ENCODE assay signal across 21 mouse cellular contexts in the genomic region with DNA sequence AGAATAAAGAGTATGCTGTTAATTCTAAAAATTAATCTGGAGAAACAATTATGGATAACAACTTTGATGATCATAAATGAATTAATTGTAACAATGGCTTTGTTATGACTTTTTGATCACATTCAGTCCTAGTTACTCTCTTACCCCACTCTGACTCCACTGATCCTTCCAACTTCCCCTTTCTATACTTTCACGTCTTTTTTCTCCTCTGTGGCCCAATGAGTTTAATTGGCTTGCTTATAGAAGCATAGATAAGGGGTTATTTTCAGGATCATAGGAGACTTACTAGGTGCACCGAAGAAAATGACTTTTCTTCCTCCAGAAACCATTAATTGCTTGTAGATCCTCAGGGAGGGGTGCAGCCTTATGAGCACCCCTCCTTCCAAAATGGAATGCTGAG. TPM values are rescaled to one million over a fixed set of nuclear protein-coding genes. Genes with fewer than 3 reads are reported as not detected.
"Had no signal": no experiment of that assay in that cellular context is flagged by ENCODE, and none has a peak within 500 bp of the region (broad histone marks: within the 10 kb centered on the region; RNA-seq: fewer than 3 reads in every experiment).

No protein-coding gene starts in this region.

- H3K27ac ChIP-seq: neural tube, embryonic 15.5 days; stomach, embryonic 15.5 days; stomach, postnatal 0 days had no signal

- H3K4me1 ChIP-seq: stomach, embryonic 15.5 days had no signal

- H3K27me3 ChIP-seq: neural tube, embryonic 15.5 days had no signal

- H3K9me3 ChIP-seq: stomach, embryonic 15.5 days had no signal

- H3K36me3 ChIP-seq: neural tube, embryonic 15.5 days; stomach, embryonic 15.5 days had no signal

- H3K4me3 ChIP-seq: neural tube, embryonic 15.5 days; stomach, embryonic 15.5 days had no signal

- H3K9ac ChIP-seq: neural tube, embryonic 15.5 days; stomach, embryonic 15.5 days had no signal

- DNase-seq: retina, postnatal 1 day; right cerebral cortex, adult 18-20 months; right cerebral cortex, postnatal 14 days; right cerebral cortex, postnatal 25 days; right cerebral cortex, postnatal 4 days; spleen, adult 18-20 months; thymus, adult 18-20 months; thymus, adult 2 months; thymus, postnatal 14 days; thymus, postnatal 25 days; thymus, postnatal 36 days; thymus, postnatal 4 days had no signal

- H3K4me2 ChIP-seq: neural tube, embryonic 15.5 days; stomach, embryonic 15.5 days had no signal

RNA-seq across cellular contexts. Expression of gene Gja8, which starts 16.9 kb away (rescaled TPM):
- total RNA-seq: neutrophil, adult 5-6 weeks had no signal
- polyA plus RNA-seq: small intestine, adult 2 months; spleen, adult 2 months; stomach, embryonic 14.5 days; stomach, embryonic 15.5 days; stomach, embryonic 16.5 days; stomach, postnatal 0 days; urinary bladder, adult 2 months had no signal

RNA-seq across cellular contexts. Expression of gene Gja5, which starts 38.2 kb away (rescaled TPM):
- total RNA-seq: neutrophil, adult 5-6 weeks had no signal
